Mouse (Mus musculus) bone marrow, adult 2 months (tissue): Measurements from ENCODE around the gene Pde4d.

ENCODE experiments used
- CTCF ChIP-seq: fragments of 200-500 bp; IDR thresholded peaks from 2 replicates; pipeline ENCODE4 v1.5.1; 2011; ENCODE audit warnings: low read length, control low read depth; ENCODE audit not compliant: control insufficient read depth, insufficient read depth
- POLR2A ChIP-seq: fragments of 200-500 bp; IDR thresholded peaks from 2 replicates; pipeline ENCODE4 v1.6.1; 2011; ENCODE audit warnings: low read depth, mild to moderate bottlenecking, control low read depth, low read length, borderline replicate concordance; ENCODE audit not compliant: control insufficient read depth

DNA sequence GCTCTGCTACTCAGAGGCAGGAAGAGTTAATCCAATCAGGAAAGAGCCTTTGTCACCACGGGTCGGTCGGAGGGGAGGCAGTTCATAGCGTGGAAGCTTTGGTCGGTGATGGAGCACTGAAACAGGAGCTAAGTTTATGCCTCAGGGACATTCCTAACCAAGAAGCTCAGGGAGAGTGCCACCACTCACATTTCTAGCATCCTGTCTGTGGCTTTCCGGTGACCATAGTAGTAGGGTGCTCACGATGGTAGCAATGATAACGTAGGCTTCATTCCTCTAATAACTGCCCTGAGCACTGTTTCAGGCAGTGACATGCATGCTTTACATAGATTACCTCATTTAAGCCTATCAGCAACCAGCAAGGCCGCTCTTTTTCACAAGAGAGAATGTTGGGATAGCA lies 755.8 kb downstream of the Pde4d start:
- no peak for TF ChIP-seq CTCF
- TF ChIP-seq POLR2A = no peak
